Mouse (Mus musculus) layer of hippocampus, adult 11-12 months (tissue): ENCODE measurements around the gene Gspt1.

Experiments
- DNase-seq: peaks from one replicate; pipeline ENCODE4 v3.0.0; 2022; ENCODE audit warnings: low spot score

Gspt1 gene

DNA sequence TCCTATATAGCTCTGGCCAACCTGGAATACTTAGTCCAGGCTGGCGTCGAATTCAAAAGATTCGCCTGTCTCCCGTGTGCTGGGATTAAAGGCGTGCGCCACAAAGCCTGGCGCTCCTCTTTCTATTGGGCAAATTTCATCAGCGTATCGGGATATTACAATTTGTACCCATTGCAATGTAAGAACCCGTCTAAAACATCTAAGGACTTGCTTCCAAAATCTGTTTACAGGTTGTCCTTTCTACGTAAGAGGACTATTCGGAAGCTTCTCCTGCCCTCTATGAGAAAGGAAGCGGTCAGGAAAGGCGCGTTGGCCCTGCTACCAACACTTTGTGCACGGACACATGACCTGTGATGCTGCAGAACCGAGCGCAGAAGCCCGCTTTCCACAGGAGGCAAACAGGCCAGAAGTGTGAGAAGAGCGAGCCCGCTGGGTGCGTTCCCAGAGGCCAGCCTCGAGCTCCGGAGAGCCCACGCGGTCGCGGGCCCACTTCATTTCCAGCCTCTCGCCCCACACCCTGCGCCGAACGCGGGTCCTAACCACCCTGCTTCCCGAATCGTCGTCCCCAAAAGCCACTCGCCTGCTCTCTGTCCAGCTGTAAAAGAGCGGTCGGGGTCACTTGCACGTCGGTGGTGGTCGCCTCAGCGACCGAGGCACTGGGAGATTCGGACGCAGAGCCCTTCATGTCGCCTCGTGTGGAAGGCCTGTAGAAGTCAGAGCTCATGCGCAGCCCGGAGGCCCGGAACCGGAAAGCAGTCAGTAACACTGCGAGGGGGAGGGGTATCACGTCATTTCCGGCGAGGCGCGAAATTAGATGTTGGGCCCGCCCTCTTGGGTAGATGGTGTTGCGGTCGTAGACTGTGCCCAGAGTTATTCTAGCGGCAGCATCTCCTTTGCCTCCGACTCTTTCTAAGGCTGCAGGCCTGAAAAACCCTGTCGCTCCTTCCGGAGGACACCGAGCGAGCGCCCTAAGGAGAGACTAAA is 51.3 kb downstream of the Gspt1 start, which contains the start of gene Rsl1d1:
TSS of gene Rsl1d1 (minus strand) at position 761 of the 984 bp plus-strand sequence.
- peak; percentile 93 for DNase-seq

DNA sequence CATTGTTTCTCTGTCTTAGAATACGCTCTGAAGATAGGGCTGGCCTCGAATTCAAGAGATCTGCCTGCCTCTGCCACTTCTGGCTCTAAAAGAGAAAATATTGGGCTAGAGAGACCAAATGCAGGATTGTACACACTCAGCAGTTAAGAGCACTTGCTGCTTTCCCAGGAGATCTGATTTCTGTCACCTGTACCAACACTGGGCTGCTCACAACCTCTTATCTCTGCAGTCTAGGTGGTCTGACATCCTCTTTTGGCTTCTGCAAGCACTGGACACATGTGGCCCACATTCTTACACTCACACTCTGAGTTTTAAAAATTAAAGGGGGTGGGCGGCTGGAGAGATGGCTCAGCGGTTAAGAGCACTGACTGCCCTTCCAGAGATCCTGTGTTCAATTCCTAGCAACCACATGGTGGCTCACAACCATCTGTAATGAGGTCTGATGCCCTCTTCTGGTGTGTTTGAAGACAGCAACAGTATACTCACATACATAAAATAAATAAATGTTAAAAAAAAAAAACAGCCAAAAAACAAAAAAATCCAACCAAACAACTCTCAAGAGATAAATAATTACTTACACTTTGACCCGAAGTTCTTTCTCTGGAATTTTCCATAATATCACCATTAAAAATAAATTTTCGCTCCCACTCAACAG is 52.3 kb downstream of the Gspt1 start:
- no peak for DNase-seq

DNA sequence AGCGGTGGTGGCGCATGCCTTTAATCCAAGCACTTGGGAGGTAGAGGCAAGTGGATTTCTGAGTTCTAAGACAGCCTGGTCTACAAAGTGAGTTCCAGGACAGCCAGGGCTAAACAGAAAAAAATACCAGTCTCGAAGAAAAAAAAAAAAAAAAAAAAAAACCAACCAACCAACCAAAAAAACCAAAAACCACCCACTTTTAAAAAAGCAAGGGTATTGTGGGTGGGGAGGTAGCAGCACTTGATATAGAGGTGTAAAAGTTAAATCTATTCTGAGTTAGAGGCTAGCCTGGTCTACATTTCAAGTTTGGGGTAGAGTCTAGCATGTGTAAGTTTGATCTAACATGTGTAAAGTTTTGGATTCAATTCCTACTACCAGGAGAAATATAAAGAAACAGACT is 53.9 kb downstream of the Gspt1 start:
- no peak for DNase-seq

- DNase-seq = no peak
Measured at GRCm38 (mm10) chr16:11198467-11198866, 55.7 kb downstream of the Gspt1 start.

DNA sequence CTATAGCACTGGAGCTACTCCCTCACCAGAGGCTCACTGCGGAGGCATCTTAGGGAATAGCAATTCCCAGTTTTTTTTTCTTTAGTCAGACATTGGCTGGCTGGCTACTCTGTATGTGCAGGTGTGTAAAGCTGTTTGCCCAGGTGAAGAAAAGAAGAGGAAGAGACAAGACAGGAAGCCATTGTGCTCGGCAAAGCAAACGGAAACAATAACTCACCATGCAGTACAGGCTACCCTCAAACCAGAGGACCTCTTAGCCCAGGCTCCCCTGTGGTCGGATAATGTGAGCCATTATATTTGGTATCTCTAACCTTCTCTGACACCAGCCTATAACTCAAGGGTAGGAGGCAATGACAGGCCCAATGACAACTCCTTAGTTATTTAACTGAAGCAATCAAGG is 57.1 kb downstream of the Gspt1 start:
- DNase-seq = no peak

- no peak for DNase-seq
Measured at GRCm38 (mm10) chr16:11193231-11193630, 60.9 kb downstream of the Gspt1 start.

DNA sequence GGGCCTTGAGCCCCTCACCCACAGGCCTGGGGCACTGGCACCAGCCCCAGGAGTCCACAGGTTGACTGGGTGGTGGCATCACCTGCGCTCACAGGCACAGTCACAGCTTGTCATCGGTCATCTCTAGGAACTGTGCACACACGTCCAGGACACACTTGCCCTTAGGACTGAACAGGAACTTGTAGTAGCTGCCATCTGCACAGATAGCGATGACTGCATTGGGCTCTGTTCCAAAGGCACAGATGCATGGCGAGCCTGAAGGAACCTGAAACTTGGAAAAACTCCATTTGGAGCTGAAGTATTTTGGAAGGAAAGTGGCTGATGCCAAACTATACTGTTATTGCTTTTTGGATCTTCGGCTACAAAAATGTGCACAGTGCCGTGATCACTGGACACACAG is 64.0 kb downstream of the Gspt1 start:
- peak; percentile 18 for DNase-seq

- DNase-seq = no peak
Measured at GRCm38 (mm10) chr16:11177404-11177803, 76.7 kb downstream of the Gspt1 start.

DNA sequence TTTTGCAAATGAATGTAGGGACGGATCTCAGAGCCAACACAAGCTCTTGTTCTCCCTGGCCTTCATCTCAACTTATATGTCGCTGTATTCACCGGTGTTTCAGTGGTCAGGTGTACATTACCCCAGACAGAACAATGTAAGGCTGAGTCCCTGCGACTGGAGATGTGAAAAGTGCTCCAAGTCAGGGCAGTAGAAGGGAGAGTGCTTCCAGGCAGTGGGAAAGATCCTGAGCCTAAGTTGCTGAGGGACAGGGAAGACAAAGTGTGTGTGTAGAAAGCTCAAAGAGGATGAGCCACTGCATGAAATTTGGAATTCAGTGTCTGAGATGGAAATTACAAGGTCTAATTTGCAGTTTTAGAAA is 77.3 kb downstream of the Gspt1 start:
- DNase-seq = no peak

- peak; percentile 91 for DNase-seq
Measured at GRCm38 (mm10) chr16:11176208-11176883, 77.8 kb downstream of the Gspt1 start, which contains the start of gene Zc3h7a. Zc3h7a (minus strand) TSS chr16:11176393.

DNA sequence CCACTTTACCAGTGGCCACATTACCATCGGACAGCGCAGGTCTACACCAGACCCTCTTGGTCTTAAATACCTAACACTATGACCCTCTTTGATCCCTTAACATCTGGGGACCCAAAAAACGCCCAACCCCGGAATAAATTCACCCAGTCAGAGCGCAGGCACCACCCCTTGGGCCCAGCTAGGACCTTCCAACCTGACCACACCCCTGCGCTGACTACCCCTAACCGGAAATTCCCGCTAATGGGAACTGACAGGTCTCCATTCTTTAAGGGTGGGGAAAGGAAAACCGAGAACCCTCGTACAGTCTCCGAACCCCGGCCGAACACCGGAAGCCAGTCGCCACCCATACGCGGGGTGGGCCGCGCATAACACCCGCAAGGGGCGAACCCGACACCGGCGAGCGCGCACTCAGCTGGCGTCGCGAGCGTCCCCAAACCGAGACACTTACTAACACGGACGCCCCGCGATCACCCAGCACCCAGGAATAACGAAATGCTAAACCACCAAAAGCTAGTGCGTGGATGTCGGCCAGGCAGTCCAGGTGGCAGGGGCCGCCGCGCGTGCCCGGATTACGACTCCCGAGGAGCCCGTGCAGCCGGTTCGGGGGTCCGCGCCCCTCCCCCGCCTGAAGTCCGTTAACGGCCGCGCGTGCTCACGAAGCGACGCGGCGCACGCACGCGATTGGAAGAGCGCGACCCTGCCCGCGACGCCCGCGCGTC is 78.5 kb downstream of the Gspt1 start:
- peak; percentile 54 for DNase-seq

DNA sequence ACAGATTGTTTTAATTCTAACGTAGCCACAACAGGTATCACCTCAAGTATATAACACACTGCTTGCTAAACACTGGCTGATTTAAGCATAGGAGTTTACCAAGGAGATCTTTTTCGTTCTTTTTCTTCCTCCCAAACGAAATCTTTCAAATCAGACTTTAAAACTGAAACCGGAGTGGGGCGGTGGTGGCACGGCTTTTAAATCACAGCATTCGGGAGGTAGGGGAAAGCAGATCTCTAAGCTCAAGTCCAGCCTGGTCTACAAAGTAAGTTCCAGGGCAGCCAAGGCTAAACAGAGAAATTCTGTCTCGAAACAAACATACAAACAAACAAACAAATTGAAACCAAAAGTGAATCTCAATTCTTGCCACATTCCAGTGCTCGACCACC is 79.0 kb downstream of the Gspt1 start:
- DNase-seq = no peak

DNA sequence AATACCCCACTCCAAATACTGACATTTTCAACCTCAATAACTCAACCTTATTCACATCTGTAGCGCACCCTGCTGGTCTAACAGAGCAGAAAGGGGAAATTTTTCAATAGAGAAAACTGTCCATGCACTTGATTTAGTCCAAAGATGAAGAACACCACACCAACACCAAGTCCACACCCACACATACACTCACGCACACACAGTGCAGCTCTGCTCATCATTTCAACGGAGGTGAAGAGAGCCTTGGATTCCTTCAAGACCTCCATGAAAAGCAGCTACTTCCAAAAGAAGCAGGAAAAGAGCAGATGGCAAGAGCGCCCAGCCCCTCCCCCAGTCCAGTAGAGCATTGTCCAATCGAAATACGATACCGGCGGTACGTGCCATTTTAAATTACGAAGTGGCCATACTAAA is 79.4 kb downstream of the Gspt1 start:
- peak; percentile 66 for DNase-seq

DNA sequence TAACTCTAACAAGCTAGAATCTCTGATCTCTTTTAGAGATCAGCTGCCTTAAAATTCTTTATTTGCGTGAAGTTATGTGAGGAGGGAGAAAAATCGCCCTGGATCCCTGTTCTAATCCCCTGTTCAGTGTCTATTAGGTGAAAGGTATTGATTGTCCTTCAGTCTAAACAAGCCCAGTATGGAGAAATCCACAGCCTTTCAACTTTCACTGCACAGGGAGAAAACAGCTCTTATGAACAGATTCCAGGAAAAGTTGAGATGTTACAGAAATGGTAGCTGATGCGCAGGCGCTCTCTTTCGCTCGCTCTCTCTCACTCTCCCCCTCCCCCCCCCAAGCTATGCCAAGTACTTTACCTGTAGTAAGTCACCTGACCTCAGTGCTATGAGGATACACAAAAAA is 82.4 kb downstream of the Gspt1 start:
- DNase-seq = no peak
